Mouse (Mus musculus) cerebellum, postnatal 10 days (tissue): ENCODE measurements around the gene Cntrob.

ENCODE experiments used
- DNase-seq, 2 experiments: peaks; one replicate each; pipeline ENCODE4 v3.0.0; 2021; ENCODE audit warnings: mixed read lengths in 2 of 2

Cntrob gene

DNA sequence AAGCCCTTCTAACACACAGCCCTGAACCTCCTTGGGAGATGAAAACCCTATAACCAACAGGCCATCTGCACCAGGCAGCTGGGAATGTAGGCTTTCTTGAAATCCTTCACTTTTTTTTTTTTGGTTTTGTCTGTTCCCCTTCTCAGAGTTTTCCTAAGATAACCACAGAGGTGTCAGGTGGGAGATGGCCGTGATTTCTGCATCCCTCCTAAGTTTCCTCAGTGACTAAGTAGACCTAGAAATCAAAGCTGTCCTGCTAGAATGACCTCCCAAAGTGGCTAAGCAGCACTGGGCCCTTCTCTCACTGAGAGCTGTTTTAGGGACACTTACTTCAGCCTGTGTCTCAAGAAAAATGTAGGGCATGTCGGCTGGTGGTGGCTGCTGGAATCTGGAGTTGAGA lies 25.8 kb downstream of the Cntrob start:
- DNase-seq = no peak

DNA sequence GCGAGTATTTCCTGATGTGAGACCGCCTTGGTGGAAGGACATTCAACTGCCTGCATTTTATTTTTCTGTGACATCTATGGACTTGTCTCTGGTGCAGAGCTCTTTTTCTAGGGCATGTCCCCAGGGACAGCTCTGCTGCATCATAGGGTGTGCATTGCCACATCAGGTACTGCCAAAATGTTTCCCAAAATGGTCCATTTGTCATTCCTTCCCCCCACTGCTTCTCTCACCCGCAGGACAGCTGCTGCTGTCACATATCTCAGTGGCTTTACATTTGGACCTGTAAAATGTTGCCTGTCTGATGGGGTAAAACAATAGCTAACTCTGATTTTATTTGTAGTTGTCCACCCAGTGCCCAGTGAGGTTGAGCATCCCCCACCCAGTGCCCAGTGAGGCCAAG lies 28.3 kb downstream of the Cntrob start:
- DNase-seq = no peak

- DNase-seq = no peak
These were observed 32.5 kb downstream of the Cntrob start for GRCm38 (mm10) chr11:69291111-69291510.

DNA sequence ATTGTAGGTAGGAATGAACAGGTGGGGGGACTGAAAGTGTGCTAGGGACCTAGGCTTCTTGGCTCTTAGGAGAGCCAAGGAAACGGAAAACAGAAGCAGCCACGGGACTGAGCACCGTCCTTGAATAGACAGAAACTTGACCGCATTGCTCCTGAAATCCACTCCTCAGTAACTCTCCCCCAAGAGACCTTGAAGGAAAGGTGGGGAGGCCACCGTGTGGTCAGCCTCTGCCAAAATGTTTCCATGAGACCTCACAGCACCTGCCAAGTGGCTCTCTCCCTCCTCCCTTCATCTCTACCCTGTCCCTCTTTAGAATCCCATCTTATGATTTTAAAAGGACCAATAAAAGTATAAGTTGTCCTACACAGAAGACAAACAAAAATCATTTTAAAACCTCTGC lies 46.3 kb downstream of the Cntrob start:
- DNase-seq = no peak

DNA sequence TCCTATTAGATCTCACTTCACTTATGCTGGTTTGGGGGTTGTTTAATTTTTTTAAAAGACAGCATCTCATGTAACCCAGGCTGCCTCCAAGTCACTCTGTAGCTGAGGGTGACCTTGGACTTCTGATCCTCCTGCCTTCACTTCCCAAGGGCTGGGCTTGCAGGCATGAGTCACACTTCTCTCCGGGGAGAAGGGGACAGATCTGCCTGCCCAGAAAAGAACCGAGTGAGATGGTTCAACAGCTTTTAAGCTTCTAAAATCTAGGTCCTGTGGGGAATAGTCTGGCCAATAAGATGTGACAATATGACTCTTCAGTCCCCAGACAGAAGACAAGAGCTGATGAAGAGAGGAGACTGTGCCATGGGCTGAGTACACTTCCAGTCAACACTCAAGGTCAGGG lies 47.5 kb downstream of the Cntrob start:
- DNase-seq = no peak

- no peak for DNase-seq
These were observed 47.9 kb downstream of the Cntrob start for GRCm38 (mm10) chr11:69275650-69276049.

- peak; percentile 92 to 96 for DNase-seq
These were observed 51.3 kb downstream of the Cntrob start for GRCm38 (mm10) chr11:69272122-69272740.

GRCm38 (mm10) chr11:69269575-69269974 lies 54.0 kb downstream of the Cntrob start:
- peak; percentile 94 to 96 for DNase-seq

GRCm38 (mm10) chr11:69268100-69268499 lies 55.5 kb downstream of the Cntrob start:
- no peak for DNase-seq

DNA sequence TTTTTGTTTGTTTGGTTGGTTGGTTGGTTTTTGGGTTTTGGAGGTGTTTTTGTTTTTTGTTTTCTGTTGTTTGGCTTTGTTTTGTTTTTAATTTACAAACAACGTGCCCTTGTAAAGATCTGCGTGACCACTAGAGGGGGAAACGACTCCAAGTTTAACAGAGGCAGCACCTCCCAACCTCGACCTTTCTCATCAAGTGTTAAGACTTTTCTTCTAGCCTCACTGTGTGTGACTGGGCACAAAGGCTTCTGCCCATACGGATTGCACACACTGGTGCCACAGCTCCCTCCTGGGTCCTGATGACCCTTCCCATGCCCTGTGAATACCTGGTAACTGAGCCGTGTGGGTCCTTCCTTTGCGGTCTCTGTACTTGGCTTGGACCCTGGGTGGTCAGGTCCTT lies 56.2 kb downstream of the Cntrob start:
- peak; percentile 55 to 76 for DNase-seq

- peak; percentile 77 to 84 for DNase-seq
These were observed 57.3 kb downstream of the Cntrob start for GRCm38 (mm10) chr11:69266253-69266652.

- no peak for DNase-seq
These were observed 58.2 kb downstream of the Cntrob start for GRCm38 (mm10) chr11:69265410-69265809.

- DNase-seq = no peak
These were observed 59.3 kb downstream of the Cntrob start for GRCm38 (mm10) chr11:69264276-69264675.

DNA sequence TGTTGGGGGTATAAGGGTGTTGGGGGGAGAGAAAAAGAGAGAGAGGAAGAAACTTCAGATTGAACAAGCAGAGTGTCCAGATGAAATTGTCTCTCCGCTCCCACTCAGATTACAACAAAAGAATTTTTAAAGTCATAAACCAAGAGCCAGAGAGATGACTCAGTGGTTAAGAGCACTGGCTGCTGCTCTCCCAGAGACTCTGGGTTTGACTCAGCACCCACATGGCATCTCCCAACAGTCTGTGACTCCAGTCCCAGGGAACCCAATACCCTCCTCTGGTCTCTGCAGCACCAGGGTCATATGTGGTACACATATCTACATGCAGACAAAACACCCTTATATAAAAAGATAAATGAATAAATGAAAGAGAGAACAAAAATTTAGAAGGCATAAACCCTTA lies 63.5 kb downstream of the Cntrob start:
- DNase-seq = no peak

DNA sequence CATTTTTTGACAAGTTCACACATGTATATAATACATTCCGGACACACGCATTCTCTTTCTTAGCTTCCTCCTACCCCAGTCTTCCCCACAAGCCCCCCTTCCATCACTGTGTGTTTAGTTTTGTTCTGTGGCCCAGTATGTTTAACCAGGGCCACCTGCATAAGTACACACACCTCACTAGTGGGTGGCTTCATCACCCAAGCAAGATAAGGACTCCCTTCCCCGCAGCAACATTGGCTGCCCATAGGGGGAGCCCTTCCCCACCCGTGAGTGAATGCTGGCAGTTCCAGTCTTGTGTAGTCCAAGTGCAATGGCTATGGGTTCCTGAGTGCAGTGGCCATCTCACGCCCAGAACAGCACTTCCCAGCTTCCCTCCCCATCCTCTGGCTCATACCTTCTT lies 65.3 kb downstream of the Cntrob start:
- peak; percentile 69 to 71 for DNase-seq

DNA sequence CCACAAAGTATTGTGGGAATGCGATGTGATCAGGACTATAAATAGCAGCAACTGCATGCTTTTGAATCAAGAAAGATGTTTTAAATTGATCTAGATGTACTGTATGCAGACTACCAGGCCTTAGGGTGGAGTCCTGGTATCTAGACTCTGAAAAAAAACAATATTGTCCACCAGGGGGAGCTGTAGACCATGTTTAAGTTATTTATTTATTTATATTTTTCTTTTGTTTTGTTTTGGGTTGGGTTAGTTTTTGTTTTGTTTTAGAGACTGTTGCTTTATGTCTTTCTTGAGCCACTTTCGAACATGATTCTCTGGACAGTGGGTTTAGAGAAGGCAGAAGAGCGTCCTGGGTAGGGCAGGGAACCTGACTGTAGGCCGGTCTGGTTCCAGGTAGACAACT lies 65.8 kb downstream of the Cntrob start:
- DNase-seq = peak; percentile 42 to 84

DNA sequence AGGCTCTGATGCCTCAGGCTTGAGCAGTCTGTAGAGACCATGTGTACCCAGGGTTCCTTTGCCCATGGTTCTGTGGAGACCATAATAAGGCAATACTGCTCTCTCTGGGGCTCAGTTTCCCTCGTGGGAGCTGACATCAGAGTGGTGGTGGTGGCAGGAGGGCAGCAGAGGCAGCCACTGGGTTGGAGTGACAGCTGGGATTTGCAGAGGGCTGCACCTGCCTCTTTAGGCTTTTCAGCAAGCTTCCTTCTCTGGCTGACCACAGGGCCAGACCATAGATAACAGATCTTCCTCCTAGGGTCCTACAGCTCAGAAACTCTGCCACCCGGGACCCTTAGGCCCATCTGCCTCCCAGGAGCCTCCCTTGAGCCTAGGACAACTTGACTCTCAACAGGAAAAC lies 66.5 kb downstream of the Cntrob start:
- DNase-seq = no peak

- no peak for DNase-seq
These were observed 68.8 kb downstream of the Cntrob start for GRCm38 (mm10) chr11:69254808-69255207.

- no peak for DNase-seq
These were observed 70.4 kb downstream of the Cntrob start for GRCm38 (mm10) chr11:69253131-69253530.

DNA sequence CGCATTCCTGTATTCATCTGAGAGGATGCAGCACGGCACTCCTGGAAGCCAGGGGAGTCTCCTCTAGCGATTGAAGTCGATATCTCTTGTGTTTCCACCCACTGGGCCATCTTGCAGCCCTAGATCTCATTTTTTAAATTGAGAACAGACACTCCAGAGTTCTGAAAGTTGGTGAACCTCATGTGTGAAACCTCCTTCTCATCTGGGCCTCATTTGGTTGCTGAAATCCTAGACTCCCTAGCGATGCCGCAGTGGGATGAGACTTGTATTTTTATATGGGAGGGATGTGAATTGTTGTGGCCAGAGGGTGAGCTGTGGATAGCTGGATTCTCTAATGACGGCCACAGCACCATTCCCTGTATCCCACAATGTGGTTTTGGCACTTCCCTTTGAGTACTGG lies 71.6 kb downstream of the Cntrob start:
- DNase-seq = no peak

DNA sequence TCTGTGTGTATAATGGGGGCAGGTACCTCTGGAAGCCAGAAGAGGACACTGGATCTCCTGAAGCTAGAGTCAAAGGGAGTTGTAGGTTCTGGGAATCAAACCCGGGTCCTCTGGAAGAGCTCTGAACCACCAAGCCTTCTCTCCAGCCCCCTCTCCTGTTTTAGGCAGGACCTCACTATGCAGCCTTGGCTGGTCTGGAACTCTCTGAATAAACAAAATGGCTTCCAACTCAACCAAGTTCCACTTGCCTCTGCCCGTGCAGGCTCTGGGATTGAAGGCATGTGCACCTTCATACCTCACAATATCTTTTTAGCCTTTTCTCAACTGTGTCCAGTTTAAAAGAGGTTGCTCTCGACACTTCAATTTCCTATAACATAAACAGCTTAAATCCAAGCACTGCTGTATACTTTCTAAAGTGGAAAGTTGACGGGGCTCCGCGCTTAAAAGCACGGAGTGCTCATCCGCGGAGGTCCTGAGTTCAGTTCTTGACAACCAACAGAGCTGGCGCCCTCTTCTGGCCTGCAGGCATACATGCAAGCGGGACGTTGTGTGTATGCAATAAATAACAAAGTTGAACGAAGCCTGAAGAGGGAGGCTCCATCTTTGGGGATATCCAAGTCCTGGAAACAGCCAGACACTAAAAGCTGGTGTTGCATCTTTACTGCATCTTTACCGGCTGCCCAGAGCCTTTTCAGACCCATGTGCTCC lies 72.3 kb downstream of the Cntrob start:
- no peak for DNase-seq

DNA sequence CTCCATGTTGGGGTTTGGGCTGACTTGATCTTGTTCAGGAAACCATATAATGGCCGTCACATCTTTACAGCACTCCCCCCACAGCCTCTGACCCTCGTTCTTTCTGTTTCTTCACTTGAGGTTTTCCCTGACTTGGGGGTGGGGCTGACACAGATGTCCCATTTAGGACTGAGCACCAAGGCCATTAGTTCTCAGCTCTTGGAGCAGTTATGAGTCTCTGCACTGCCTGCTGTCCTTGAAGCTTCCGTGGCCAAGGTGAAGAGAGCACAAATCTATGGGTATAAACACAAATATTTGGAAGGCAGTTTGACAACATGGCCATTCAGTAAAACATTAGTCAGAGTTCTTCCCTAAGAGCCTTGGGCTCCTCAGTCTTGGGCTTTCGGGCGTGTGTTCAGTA lies 73.5 kb downstream of the Cntrob start:
- DNase-seq = no peak
